ENCODE assay signal across 11 mouse cellular contexts in the genomic region with DNA sequence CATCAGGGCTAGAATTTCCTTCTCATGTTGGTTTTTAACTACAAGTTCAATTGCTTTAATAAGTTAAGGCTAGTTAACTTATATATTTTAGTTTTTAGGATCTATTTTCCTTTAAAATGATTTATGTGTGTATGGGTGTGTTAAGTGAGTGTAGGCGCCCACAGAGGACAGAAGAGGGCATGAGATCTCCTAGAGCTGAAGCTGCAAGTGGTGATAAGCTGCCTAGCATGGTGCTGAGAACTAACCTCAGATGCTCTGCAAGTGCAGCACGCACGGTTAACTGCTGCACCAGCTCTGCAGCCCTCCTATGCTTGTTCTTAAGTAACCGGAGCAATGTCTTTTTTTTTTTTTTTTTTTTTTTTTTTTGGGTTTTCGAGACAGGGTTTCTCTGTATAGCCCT.
"Had no signal": no experiment of that assay in that cellular context is flagged by ENCODE, and none has a peak within 500 bp of the region (broad histone marks: within the 10 kb centered on the region; RNA-seq: fewer than 3 reads in every experiment).

No protein-coding gene starts in this region.

- DNase-seq: retina, postnatal 1 day; right cerebral cortex, adult 18-20 months; right cerebral cortex, postnatal 14 days; right cerebral cortex, postnatal 4 days; spleen, adult 18-20 months; thymus, adult 18-20 months; thymus, adult 2 months; thymus, postnatal 14 days; thymus, postnatal 25 days; thymus, postnatal 36 days; thymus, postnatal 4 days had no signal
